Mouse (Mus musculus): Measurements from ENCODE around the gene Dcun1d2.

GRCm38 (mm10) chr8:13227184-13227583, 60.7 kb downstream of the Dcun1d2 start:
- no peak for TF ChIP-seq CTCF (IDR thresholded peaks at IDR 0.05; ENCODE audit: low read depth, low read length)
- no peak for TF ChIP-seq POLR2A (IDR thresholded peaks at IDR 0.05; ENCODE audit: insufficient read depth, low read length)
- TF ChIP-seq EP300 (IDR thresholded peaks at IDR 0.05; ENCODE audit: insufficient read depth, low read depth, low read length): no peak
